Mouse (Mus musculus) hindbrain, embryonic 11.5 days (tissue): ENCODE measurements around the gene Btn1a1. TPM values are rescaled to one million over a fixed set of nuclear protein-coding genes. Genes with fewer than 3 reads are reported as not detected.
A peak's percentile ranks its signal among the peaks of the same experiment; 100 is the strongest.

ENCODE experiments used
- ATAC-seq: fragments of 200-750 bp; cut with Nextera tagmentation; 2 replicates; pipeline ENCODE4 v1.8.0; 2017; ENCODE audit warnings: mild to moderate bottlenecking, moderate TSS enrichment, moderate library complexity; ENCODE audit not compliant: low FRiP score
- DNase-seq: peaks from one replicate; pipeline ENCODE4 v3.0.0-alpha.2; 2015; ENCODE audit warnings: low spot score
- H3K27ac ChIP-seq: fragments of 300-500 bp; sonication (generic); 2 replicates; pipeline ENCODE4 v1.5.1; 2014; ENCODE audit warnings: mild to moderate bottlenecking, low read depth, low read length
- H3K27me3 ChIP-seq: fragments of 300-500 bp; sonication (generic); 2 replicates; pipeline ENCODE4 v1.6.1; 2014; ENCODE audit warnings: mild to moderate bottlenecking, low read length, moderate library complexity, mixed read lengths; ENCODE audit not compliant: control insufficient read depth, insufficient read depth
- H3K36me3 ChIP-seq: fragments of 300-500 bp; sonication (generic); 2 replicates; pipeline ENCODE4 v1.6.1; 2014; ENCODE audit warnings: mild to moderate bottlenecking, low read length, moderate library complexity, mixed read lengths; ENCODE audit not compliant: control insufficient read depth, insufficient read depth
- H3K4me1 ChIP-seq: fragments of 300-500 bp; sonication (generic); replicated peaks from 2 replicates; pipeline ENCODE4 v1.6.1; 2014; ENCODE audit warnings: low read length, mixed read lengths; ENCODE audit not compliant: control insufficient read depth, insufficient read depth
- H3K4me2 ChIP-seq: fragments of 300-500 bp; sonication (generic); replicated peaks from 2 replicates; pipeline ENCODE4 v1.6.1; 2014; ENCODE audit warnings: mild to moderate bottlenecking, low read depth, low read length
- H3K4me3 ChIP-seq: fragments of 300-500 bp; sonication (generic); 2 replicates; pipeline ENCODE4 v1.5.1; 2014; ENCODE audit warnings: low read depth, low read length
- H3K9ac ChIP-seq: fragments of 300-500 bp; sonication (generic); 2 replicates; pipeline ENCODE4 v1.6.1; 2014; ENCODE audit warnings: low read depth, low read length
- H3K9me3 ChIP-seq: fragments of 300-500 bp; sonication (generic); 2 replicates; pipeline ENCODE4 v1.6.1; 2016; ENCODE audit warnings: low read length; ENCODE audit not compliant: control insufficient read depth
- WGBS: fragments of 180-500 bp; shearing (Covaris S2); extraction: QIAGEN DNeasy Blood & Tissue Kit; methylation state at CpG from one replicate; pipeline ENCODE4 v1.1.7; 2014; 5-methylcytosine and 5-hydroxymethylcytosine counted together
- polyA plus RNA-seq: library from polyadenylated mRNA; unstranded; fragments of >200 nt; fragmentation: Nextera tagmentation; extraction: Ambion mirVana; gene quantifications from 2 replicates; pipeline ENCODE4 v1.2.1, GENCODE M21; 2014

The Btn1a1 gene
- polyA plus RNA-seq, 1 experiment from 2014 or later, result not detected

GRCm38 (mm10) chr13:23466306-23466705, 605 bp upstream of the Btn1a1 start:
- H3K4me2 ChIP-seq, result no peak overlapping the region; the same call in 1 of the 2 replicates
- no peak overlapping the region for H3K27ac ChIP-seq
- no peak overlapping the region for H3K9ac ChIP-seq
- H3K4me3 ChIP-seq, result no peak overlapping the region
- WGBS, result 50% methylated on average over 1 of the region's 1 CpGs
- H3K9me3 ChIP-seq, result no peaks in the 10 kb centered on the region
- ATAC-seq (no peak), DNase-seq (no peak)
- H3K36me3 ChIP-seq, result no peaks in the 10 kb centered on the region
- H3K4me1 ChIP-seq, result peaks cover 5% of the 10 kb centered on the region; the same call in 1 of the 2 replicates
- peaks cover 3% of the 10 kb centered on the region for H3K27me3 ChIP-seq

GRCm38 (mm10) chr13:23464841-23465366, 797 bp downstream of the Btn1a1 start:
- DNase-seq (peak; percentile 45), ATAC-seq (no peak)
- peak overlapping the region; percentile 63 for H3K4me2 ChIP-seq
- H3K9ac ChIP-seq, result peak overlapping the region; percentile 34; the same call in 1 of the 2 replicates
- no peaks in the 10 kb centered on the region for H3K9me3 ChIP-seq
- H3K4me1 ChIP-seq, result peaks cover 5% of the 10 kb centered on the region; the same call in 1 of the 2 replicates
- H3K27ac ChIP-seq, result no peak overlapping the region
- peak overlapping the region; percentile 54 for H3K4me3 ChIP-seq
- H3K27me3 ChIP-seq, result peaks cover 3% of the 10 kb centered on the region
- H3K36me3 ChIP-seq, result no peaks in the 10 kb centered on the region
- WGBS, result 1% methylated on average over 11 of the region's 11 CpGs

- peak overlapping the region; percentile 44 for H3K9ac ChIP-seq
- under 1% methylated on average over 29 of the region's 29 CpGs for WGBS
- H3K4me3 ChIP-seq, result peak overlapping the region; percentile 54
- H3K4me1 ChIP-seq, result peaks cover 5% of the 10 kb centered on the region; the same call in 1 of the 2 replicates
- no peaks in the 10 kb centered on the region for H3K9me3 ChIP-seq
- ATAC-seq (peak; percentile 68), DNase-seq (peak; percentile 65)
- no peaks in the 10 kb centered on the region for H3K36me3 ChIP-seq
- H3K4me2 ChIP-seq, result peak overlapping the region; percentile 63
- H3K27me3 ChIP-seq, result peaks cover 3% of the 10 kb centered on the region
- H3K27ac ChIP-seq, result no peak overlapping the region
Measured at GRCm38 (mm10) chr13:23464224-23464637, 1.5 kb downstream of the Btn1a1 start.

GRCm38 (mm10) chr13:23463381-23464223, 2.1 kb downstream of the Btn1a1 start:
- WGBS, result under 1% methylated on average over 21 of the region's 21 CpGs
- DNase-seq (peak; percentile 91), ATAC-seq (peak; percentile 65)
- Histone ChIP-seq H3K27ac (no peak overlapping the region), H3K9ac (peak overlapping the region; percentile 44), H3K9me3 (no peaks in the 10 kb centered on the region), H3K4me1 (peaks cover 5% of the 10 kb centered on the region; the same call in 1 of the 2 replicates), H3K4me3 (peak overlapping the region; percentile 54), H3K27me3 (peaks cover 3% of the 10 kb centered on the region), H3K36me3 (no peaks in the 10 kb centered on the region), H3K4me2 (peak overlapping the region; percentile 63)

GRCm38 (mm10) chr13:23462669-23463068, 3.0 kb downstream of the Btn1a1 start:
- no peak for ATAC-seq
- Histone ChIP-seq H3K4me3 (no peak overlapping the region), H3K36me3 (no peaks in the 10 kb centered on the region), H3K27ac (no peak overlapping the region), H3K27me3 (peaks cover 3% of the 10 kb centered on the region), H3K4me1 (peaks cover 5% of the 10 kb centered on the region; the same call in 1 of the 2 replicates), H3K9me3 (no peaks in the 10 kb centered on the region), H3K9ac (no peak overlapping the region), H3K4me2 (no peak overlapping the region)
- no peak for DNase-seq

- Histone ChIP-seq H3K9ac (no peak overlapping the region), H3K4me2 (no peak overlapping the region), H3K9me3 (no peaks in the 10 kb centered on the region), H3K4me3 (no peak overlapping the region), H3K4me1 (peaks cover 5% of the 10 kb centered on the region; the same call in 1 of the 2 replicates), H3K36me3 (no peaks in the 10 kb centered on the region), H3K27ac (no peak overlapping the region), H3K27me3 (peaks cover 3% of the 10 kb centered on the region)
- WGBS, result 84% methylated on average over 4 of the region's 4 CpGs
- ATAC-seq, result no peak
- DNase-seq, result no peak
Measured at GRCm38 (mm10) chr13:23462063-23462462, 3.6 kb downstream of the Btn1a1 start.

GRCm38 (mm10) chr13:23459264-23459846, 6.3 kb downstream of the Btn1a1 start:
- 16% methylated on average over 15 of the region's 15 CpGs for WGBS
- Histone ChIP-seq H3K4me1 (no peaks in the 10 kb centered on the region), H3K27ac (no peak overlapping the region), H3K27me3 (no peaks in the 10 kb centered on the region), H3K4me2 (no peak overlapping the region), H3K9me3 (no peaks in the 10 kb centered on the region), H3K4me3 (no peak overlapping the region), H3K36me3 (no peaks in the 10 kb centered on the region), H3K9ac (no peak overlapping the region)
- DNase-seq (no peak), ATAC-seq (no peak)

- no peaks in the 10 kb centered on the region for H3K4me1 ChIP-seq
- H3K27ac ChIP-seq, result peak overlapping the region; percentile 59; the same call in 1 of the 2 replicates
- peak overlapping the region; percentile 68 for H3K4me3 ChIP-seq
- no peak overlapping the region; the same call in 1 of the 2 replicates for H3K9ac ChIP-seq
- H3K36me3 ChIP-seq, result no peaks in the 10 kb centered on the region
- peak overlapping the region; percentile 41 for H3K4me2 ChIP-seq
- H3K27me3 ChIP-seq, result no peaks in the 10 kb centered on the region
- ATAC-seq, result no peak
- H3K9me3 ChIP-seq, result no peaks in the 10 kb centered on the region
- no peak for DNase-seq
- WGBS, result 0% methylated on average over 9 of the region's 9 CpGs
Measured at GRCm38 (mm10) chr13:23453926-23454325, 11.8 kb downstream of the Btn1a1 start.
